Mouse (Mus musculus) limb, embryonic 11.5 days (tissue): ENCODE data around the gene Zfp784. TPM values are rescaled to one million over a fixed set of nuclear protein-coding genes. Genes with fewer than 3 reads are reported as not detected.
A peak's percentile ranks its signal among the peaks of the same experiment; 100 is the strongest.

Experiments
- ATAC-seq: fragments of 200-750 bp; cut with Nextera tagmentation; 2 replicates; pipeline ENCODE4 v1.8.0; 2017; ENCODE audit warnings: low read depth; ENCODE audit not compliant: insufficient number of reproducible peaks, low FRiP score, low TSS enrichment
- DNase-seq: peaks from one replicate; pipeline ENCODE4 v3.0.0-alpha.2; 2015; ENCODE audit warnings: low spot score
- H3K27ac ChIP-seq: fragments of 300-500 bp; sonication (generic); replicated peaks from 2 replicates; pipeline ENCODE4 v1.5.1; 2014; ENCODE audit warnings: low read depth, mild to moderate bottlenecking, low read length
- H3K27me3 ChIP-seq: fragments of 300-500 bp; sonication (generic); 2 replicates; pipeline ENCODE4 v1.6.1; 2014; ENCODE audit warnings: mild to moderate bottlenecking, low read length, mixed read lengths; ENCODE audit not compliant: control insufficient read depth, insufficient read depth
- H3K36me3 ChIP-seq: fragments of 300-500 bp; sonication (generic); 2 replicates; pipeline ENCODE4 v1.6.1; 2014; ENCODE audit warnings: mild to moderate bottlenecking, low read length, moderate library complexity, mixed read lengths; ENCODE audit not compliant: control insufficient read depth, insufficient read depth
- H3K4me1 ChIP-seq: fragments of 300-500 bp; sonication (generic); 2 replicates; pipeline ENCODE4 v1.6.1; 2014; ENCODE audit warnings: low read length, mixed read lengths; ENCODE audit not compliant: control insufficient read depth, insufficient read depth
- H3K4me2 ChIP-seq: fragments of 300-500 bp; sonication (generic); 2 replicates; pipeline ENCODE4 v1.6.1; 2014; ENCODE audit warnings: low read depth, mild to moderate bottlenecking, moderate library complexity; ENCODE audit not compliant: severe bottlenecking
- H3K4me3 ChIP-seq: fragments of 300-500 bp; sonication (generic); 2 replicates; pipeline ENCODE4 v1.5.1; 2014; ENCODE audit warnings: low read depth, low read length
- H3K9ac ChIP-seq: fragments of 300-500 bp; sonication (generic); 2 replicates; pipeline ENCODE4 v1.6.1; 2014; ENCODE audit warnings: mild to moderate bottlenecking, low read length
- H3K9me3 ChIP-seq: fragments of 300-500 bp; sonication (generic); 2 replicates; pipeline ENCODE4 v1.6.1; 2016; ENCODE audit warnings: low read length; ENCODE audit not compliant: control insufficient read depth
- whole genome bisulfite sequencing: fragments of 180-500 bp; shearing (Covaris S2); extraction: QIAGEN DNeasy Blood & Tissue Kit; methylation state at CpG from one replicate; pipeline ENCODE4 v1.1.7; 2014; 5-methylcytosine and 5-hydroxymethylcytosine counted together
- polyA plus RNA-seq: library from polyadenylated mRNA; unstranded; fragments of >200 nt; fragmentation: Nextera tagmentation; extraction: Ambion mirVana; gene quantifications from 2 replicates; pipeline ENCODE4 v1.2.1, GENCODE M21; 2014

The Zfp784 gene
- polyA plus RNA-seq: 2.7 and 4.1 TPM in 2 replicates

- peaks cover 3% of the 10 kb centered on the region; the same call in 1 of the 2 replicates for H3K9me3 ChIP-seq
- peak within 1 kb of the TSS; percentile 66 for H3K9ac ChIP-seq
- peak within 1 kb of the TSS; percentile 48 for H3K4me2 ChIP-seq
- peak within 1 kb of the TSS; percentile 81 for H3K27ac ChIP-seq
- peaks cover 12% of the 10 kb centered on the region for H3K36me3 ChIP-seq
- H3K4me1 ChIP-seq: no peaks in the 10 kb centered on the region
- H3K27me3 ChIP-seq: no peaks in the 10 kb centered on the region
- WGBS: under 1% methylated on average over 48 of the region's 48 CpGs
- ATAC-seq: peak; percentile 94
- DNase-seq: peak; percentile 93
- peak within 1 kb of the TSS; percentile 55 for H3K4me3 ChIP-seq
Measured at GRCm38 (mm10) chr7:5038109-5038732, at the start of gene Zfp784. Zfp784 (minus strand) TSS chr7:5038446.

- DNase-seq (no peak), ATAC-seq (no peak)
- H3K36me3 ChIP-seq: peaks cover 20% of the 10 kb centered on the region; the same call in 1 of the 2 replicates
- no peak overlapping the region for H3K4me3 ChIP-seq
- no peak overlapping the region for H3K9ac ChIP-seq
- H3K27ac ChIP-seq: no peak overlapping the region
- H3K27me3 ChIP-seq: no peaks in the 10 kb centered on the region
- 84% methylated on average over 4 of the region's 4 CpGs for WGBS
- no peaks in the 10 kb centered on the region for H3K4me1 ChIP-seq
- no peaks in the 10 kb centered on the region for H3K9me3 ChIP-seq
- H3K4me2 ChIP-seq: no peak overlapping the region
Measured at GRCm38 (mm10) chr7:5087886-5088285, 49.6 kb upstream of the Zfp784 start.

- H3K27ac ChIP-seq: no peak overlapping the region
- H3K4me3 ChIP-seq: no peak overlapping the region
- H3K27me3 ChIP-seq: no peaks in the 10 kb centered on the region
- WGBS: 32% methylated on average over 5 of the region's 5 CpGs
- DNase-seq (no peak), ATAC-seq (no peak)
- no peak overlapping the region for H3K4me2 ChIP-seq
- H3K9ac ChIP-seq: no peak overlapping the region
- H3K36me3 ChIP-seq: peaks cover 19% of the 10 kb centered on the region; the same call in 1 of the 2 replicates
- no peaks in the 10 kb centered on the region for H3K9me3 ChIP-seq
- H3K4me1 ChIP-seq: no peaks in the 10 kb centered on the region
Measured at GRCm38 (mm10) chr7:5086921-5087440, 48.7 kb upstream of the Zfp784 start.

- Histone ChIP-seq H3K9ac (no peak overlapping the region), H3K9me3 (no peaks in the 10 kb centered on the region), H3K4me1 (no peaks in the 10 kb centered on the region), H3K4me3 (no peak overlapping the region), H3K27ac (no peak overlapping the region), H3K27me3 (no peaks in the 10 kb centered on the region), H3K36me3 (peaks cover 19% of the 10 kb centered on the region; the same call in 1 of the 2 replicates), H3K4me2 (no peak overlapping the region)
- DNase-seq (no peak), ATAC-seq (no peak)
- 95% methylated on average over 1 of the region's 1 CpGs for WGBS
Measured at GRCm38 (mm10) chr7:5085512-5085911, 47.3 kb upstream of the Zfp784 start.

GRCm38 (mm10) chr7:5083325-5084105 lies 45.3 kb upstream of the Zfp784 start:
- H3K27me3 ChIP-seq: no peaks in the 10 kb centered on the region
- H3K36me3 ChIP-seq: peaks cover 19% of the 10 kb centered on the region; the same call in 1 of the 2 replicates
- H3K4me3 ChIP-seq: no peak overlapping the region
- ATAC-seq: no peak
- no peaks in the 10 kb centered on the region for H3K9me3 ChIP-seq
- WGBS: 92% methylated on average over 18 of the region's 18 CpGs
- no peak overlapping the region for H3K4me2 ChIP-seq
- H3K27ac ChIP-seq: no peak overlapping the region
- DNase-seq: no peak
- H3K9ac ChIP-seq: no peak overlapping the region
- H3K4me1 ChIP-seq: no peaks in the 10 kb centered on the region

GRCm38 (mm10) chr7:5081939-5082338 lies 43.7 kb upstream of the Zfp784 start:
- Histone ChIP-seq H3K27me3 (no peaks in the 10 kb centered on the region), H3K4me2 (no peak overlapping the region), H3K36me3 (peaks cover 16% of the 10 kb centered on the region), H3K4me1 (no peaks in the 10 kb centered on the region), H3K27ac (no peak overlapping the region), H3K9me3 (no peaks in the 10 kb centered on the region), H3K4me3 (no peak overlapping the region), H3K9ac (no peak overlapping the region)
- WGBS: 97% methylated on average over 2 of the region's 2 CpGs
- ATAC-seq (no peak), DNase-seq (no peak)

- no peaks in the 10 kb centered on the region for H3K9me3 ChIP-seq
- no peaks in the 10 kb centered on the region for H3K27me3 ChIP-seq
- ATAC-seq: no peak
- peaks cover 19% of the 10 kb centered on the region for H3K36me3 ChIP-seq
- H3K4me3 ChIP-seq: peak overlapping the region; percentile 96
- no peak for DNase-seq
- H3K4me2 ChIP-seq: peak overlapping the region; percentile 37
- no peak overlapping the region for H3K27ac ChIP-seq
- H3K9ac ChIP-seq: no peak overlapping the region
- H3K4me1 ChIP-seq: no peaks in the 10 kb centered on the region
- 79% methylated on average over 6 of the region's 6 CpGs for WGBS
Measured at GRCm38 (mm10) chr7:5081241-5081640, 43.0 kb upstream of the Zfp784 start.

GRCm38 (mm10) chr7:5080815-5081214 lies 42.6 kb upstream of the Zfp784 start:
- peak overlapping the region; percentile 92 for H3K9ac ChIP-seq
- DNase-seq (peak; percentile 33), ATAC-seq (no peak)
- WGBS: 20% methylated on average over 6 of the region's 6 CpGs
- H3K36me3 ChIP-seq: peaks cover 18% of the 10 kb centered on the region
- H3K27ac ChIP-seq: no peak overlapping the region
- H3K4me3 ChIP-seq: peak overlapping the region; percentile 96
- peak overlapping the region; percentile 37 for H3K4me2 ChIP-seq
- H3K9me3 ChIP-seq: no peaks in the 10 kb centered on the region
- no peaks in the 10 kb centered on the region for H3K27me3 ChIP-seq
- no peaks in the 10 kb centered on the region for H3K4me1 ChIP-seq
